Mouse (Mus musculus) forebrain, embryonic 16.5 days (tissue): ENCODE measurements around the gene Defb29. TPM values are rescaled to one million over a fixed set of nuclear protein-coding genes. Genes with fewer than 3 reads are reported as not detected.

Source experiments
- ATAC-seq: fragments of 200-750 bp; cut with Nextera tagmentation; 2 replicates; pipeline ENCODE4 v1.8.0; 2017; ENCODE audit warnings: mild to moderate bottlenecking, moderate library complexity
- H3K27ac ChIP-seq: fragments of 300-500 bp; sonication (generic); 2 replicates; pipeline ENCODE4 v1.5.1; 2014; ENCODE audit warnings: low read length, control low read depth
- H3K27me3 ChIP-seq: fragments of 300-500 bp; sonication (generic); replicated peaks from 2 replicates; pipeline ENCODE4 v1.6.1; 2014; ENCODE audit warnings: low read length; ENCODE audit not compliant: control insufficient read depth, insufficient read depth
- H3K36me3 ChIP-seq: fragments of 300-500 bp; sonication (generic); 2 replicates; pipeline ENCODE4 v1.6.1; 2014; ENCODE audit not compliant: control insufficient read depth, insufficient read depth
- H3K4me1 ChIP-seq: fragments of 300-500 bp; sonication (generic); replicated peaks from 2 replicates; pipeline ENCODE4 v1.6.1; 2014; ENCODE audit warnings: low read length; ENCODE audit not compliant: control insufficient read depth, insufficient read depth
- H3K4me2 ChIP-seq: fragments of 300-500 bp; sonication (generic); 2 replicates; pipeline ENCODE4 v1.6.1; 2014; ENCODE audit warnings: mild to moderate bottlenecking, low read length, control low read depth
- H3K4me3 ChIP-seq: fragments of 300-500 bp; sonication (generic); replicated peaks from 2 replicates; pipeline ENCODE4 v1.5.1; 2014; ENCODE audit warnings: mild to moderate bottlenecking, low read length, control low read depth
- H3K9ac ChIP-seq: fragments of 300-500 bp; sonication (generic); replicated peaks from 2 replicates; pipeline ENCODE4 v1.6.1; 2014; ENCODE audit warnings: low read depth, low read length, control low read depth
- H3K9me3 ChIP-seq: fragments of 300-500 bp; sonication (generic); 2 replicates; pipeline ENCODE4 v1.6.1; 2016; ENCODE audit warnings: low read length; ENCODE audit not compliant: control insufficient read depth
- WGBS: fragments of 180-500 bp; shearing (Covaris S2); extraction: QIAGEN DNeasy Blood & Tissue Kit; methylation state at CpG from one replicate; pipeline ENCODE4 v1.1.7; 2014; 5-methylcytosine and 5-hydroxymethylcytosine counted together
- polyA plus RNA-seq: library from polyadenylated mRNA; unstranded; fragments of >200 nt; fragmentation: Nextera tagmentation; extraction: Ambion mirVana; gene quantifications from 2 replicates; pipeline ENCODE4 v1.2.1, GENCODE M21; 2015

Defb29 gene
- polyA plus RNA-seq, 1 experiment from 2014 or later: not detected

- no peaks in the 10 kb centered on the region for H3K4me1 ChIP-seq
- ATAC-seq: no peak
- H3K4me2 ChIP-seq: no peak overlapping the region
- H3K27ac ChIP-seq: no peak overlapping the region
- WGBS: 77% methylated on average over 4 of the region's 4 CpGs
- H3K27me3 ChIP-seq: no peaks in the 10 kb centered on the region
- H3K4me3 ChIP-seq: no peak overlapping the region
- no peaks in the 10 kb centered on the region for H3K36me3 ChIP-seq
- no peak overlapping the region for H3K9ac ChIP-seq
- no peaks in the 10 kb centered on the region for H3K9me3 ChIP-seq
These were observed 30.0 kb upstream of the Defb29 start for GRCm38 (mm10) chr2:152569881-152570280.

- Histone ChIP-seq H3K27ac (no peak within 1 kb of the TSS), H3K4me1 (no peaks in the 10 kb centered on the region), H3K4me2 (no peak within 1 kb of the TSS), H3K9me3 (no peaks in the 10 kb centered on the region), H3K9ac (no peak within 1 kb of the TSS), H3K36me3 (no peaks in the 10 kb centered on the region), H3K4me3 (no peak within 1 kb of the TSS), H3K27me3 (no peaks in the 10 kb centered on the region)
- ATAC-seq: no peak
- 74% methylated on average over 5 of the region's 5 CpGs for WGBS
These were observed 29.1 kb upstream of the Defb29 start, which contains the start of gene Gm17416 for GRCm38 (mm10) chr2:152569038-152569437. Gene Gm17416, plus strand, starts transcription at chr2:152569338.

- Histone ChIP-seq H3K36me3 (no peaks in the 10 kb centered on the region), H3K4me3 (no peak overlapping the region), H3K9me3 (no peaks in the 10 kb centered on the region), H3K27ac (no peak overlapping the region), H3K27me3 (no peaks in the 10 kb centered on the region), H3K4me1 (peaks cover 3% of the 10 kb centered on the region; the same call in 1 of the 2 replicates), H3K4me2 (no peak overlapping the region), H3K9ac (no peak overlapping the region)
- WGBS: 92% methylated on average over 7 of the region's 7 CpGs
- ATAC-seq: no peak
These were observed 16.8 kb upstream of the Defb29 start for GRCm38 (mm10) chr2:152556655-152557054.

- 12% methylated on average over 16 of the region's 16 CpGs for WGBS
- Histone ChIP-seq H3K36me3 (no peaks in the 10 kb centered on the region), H3K4me1 (peaks cover 3% of the 10 kb centered on the region; the same call in 1 of the 2 replicates), H3K9me3 (no peaks in the 10 kb centered on the region), H3K27me3 (no peaks in the 10 kb centered on the region), H3K4me2 (peak overlapping the region; percentile 50), H3K4me3 (no peak overlapping the region; the same call in 1 of the 2 replicates), H3K9ac (no peak overlapping the region), H3K27ac (no peak overlapping the region)
- no peak for ATAC-seq
These were observed 14.0 kb upstream of the Defb29 start for GRCm38 (mm10) chr2:152553774-152554423.

- H3K27ac ChIP-seq: no peak overlapping the region
- H3K9me3 ChIP-seq: no peaks in the 10 kb centered on the region
- no peak overlapping the region for H3K4me3 ChIP-seq
- H3K4me1 ChIP-seq: no peaks in the 10 kb centered on the region
- H3K4me2 ChIP-seq: no peak overlapping the region
- no peaks in the 10 kb centered on the region for H3K27me3 ChIP-seq
- H3K36me3 ChIP-seq: no peaks in the 10 kb centered on the region
- WGBS: 85% methylated on average over 5 of the region's 5 CpGs
- no peak overlapping the region for H3K9ac ChIP-seq
- ATAC-seq: no peak
These were observed 8.2 kb upstream of the Defb29 start for GRCm38 (mm10) chr2:152548124-152548523.

- H3K9me3 ChIP-seq: no peaks in the 10 kb centered on the region
- peak; percentile 90 for ATAC-seq
- no peak overlapping the region for H3K27ac ChIP-seq
- no peaks in the 10 kb centered on the region for H3K36me3 ChIP-seq
- no peaks in the 10 kb centered on the region for H3K4me1 ChIP-seq
- H3K4me3 ChIP-seq: no peak overlapping the region
- no peaks in the 10 kb centered on the region for H3K27me3 ChIP-seq
- H3K9ac ChIP-seq: no peak overlapping the region
- no peak overlapping the region for H3K4me2 ChIP-seq
- 12% methylated on average over 4 of the region's 4 CpGs for WGBS
These were observed 4.8 kb upstream of the Defb29 start for GRCm38 (mm10) chr2:152544691-152545090.

GRCm38 (mm10) chr2:152543478-152543877 is 3.6 kb upstream of the Defb29 start:
- Histone ChIP-seq H3K4me3 (no peak overlapping the region), H3K4me2 (no peak overlapping the region), H3K27ac (no peak overlapping the region), H3K4me1 (no peaks in the 10 kb centered on the region), H3K36me3 (no peaks in the 10 kb centered on the region), H3K9me3 (no peaks in the 10 kb centered on the region), H3K9ac (no peak overlapping the region), H3K27me3 (no peaks in the 10 kb centered on the region)
- no peak for ATAC-seq
- 82% methylated on average over 4 of the region's 4 CpGs for whole genome bisulfite sequencing

- ATAC-seq: no peak
- no peak overlapping the region for H3K4me3 ChIP-seq
These were observed 3.0 kb upstream of the Defb29 start for GRCm38 (mm10) chr2:152542897-152543296.

GRCm38 (mm10) chr2:152541979-152542378 is 2.1 kb upstream of the Defb29 start:
- H3K27me3 ChIP-seq: no peaks in the 10 kb centered on the region
- H3K4me2 ChIP-seq: no peak overlapping the region
- ATAC-seq: no peak
- 92% methylated on average over 9 of the region's 9 CpGs for WGBS
- H3K9me3 ChIP-seq: no peaks in the 10 kb centered on the region
- H3K4me1 ChIP-seq: no peaks in the 10 kb centered on the region
- no peak overlapping the region for H3K27ac ChIP-seq
- H3K9ac ChIP-seq: no peak overlapping the region
- H3K36me3 ChIP-seq: no peaks in the 10 kb centered on the region
- H3K4me3 ChIP-seq: no peak overlapping the region

More at GRCm38 (mm10) chr2:152542897-152543296, 3.0 kb upstream of the Defb29 start:
- H3K36me3 ChIP-seq: no peaks in the 10 kb centered on the region
- no peaks in the 10 kb centered on the region for H3K9me3 ChIP-seq
- H3K4me2 ChIP-seq: no peak overlapping the region
- no peaks in the 10 kb centered on the region for H3K4me1 ChIP-seq
- no peak overlapping the region for H3K9ac ChIP-seq
- no peak overlapping the region for H3K27ac ChIP-seq
- H3K27me3 ChIP-seq: no peaks in the 10 kb centered on the region
- WGBS: 76% methylated on average over 2 of the region's 2 CpGs

- Histone ChIP-seq H3K36me3 (no peaks in the 10 kb centered on the region), H3K9me3 (no peaks in the 10 kb centered on the region), H3K9ac (no peak within 1 kb of the TSS), H3K27ac (no peak within 1 kb of the TSS), H3K27me3 (no peaks in the 10 kb centered on the region), H3K4me1 (no peaks in the 10 kb centered on the region), H3K4me2 (no peak within 1 kb of the TSS), H3K4me3 (no peak within 1 kb of the TSS)
- 75% methylated on average over 4 of the region's 4 CpGs for WGBS
- ATAC-seq: no peak
These were observed 21.9 kb downstream of the Defb29 start, which contains the start of gene Defb28 for GRCm38 (mm10) chr2:152517981-152518380. Gene Defb28, plus strand, starts transcription at chr2:152518255.
